Mouse (Mus musculus): ENCODE results near the gene Klhl36.

The Klhl36 gene

GRCm38 (mm10) chr8:119885612-119886011, 23.5 kb downstream of the Klhl36 start:
- DNase-seq (ENCODE audit: low spot score): no peak

GRCm38 (mm10) chr8:119887130-119887529, 25.1 kb downstream of the Klhl36 start:
- peak; percentile 53 for DNase-seq (ENCODE audit: low spot score)

DNA sequence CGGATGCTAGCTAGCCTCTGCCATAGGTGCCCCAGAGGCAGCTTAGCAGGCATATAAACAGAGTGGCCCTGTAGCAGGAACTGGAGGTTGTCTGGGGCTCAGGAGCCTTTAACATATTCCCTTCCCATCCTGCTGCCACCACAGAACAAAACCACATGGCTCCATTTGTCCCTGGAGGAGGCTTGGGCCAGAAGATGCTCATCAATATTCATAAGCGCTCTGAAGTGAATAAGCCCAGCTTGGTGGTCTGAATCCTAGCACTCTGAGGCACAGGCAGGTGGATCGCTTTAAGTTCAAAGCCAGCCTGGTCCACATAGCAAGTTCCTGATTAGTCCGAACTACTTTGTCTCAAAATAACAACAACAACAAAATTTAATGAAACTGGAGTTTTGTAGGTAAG, 25.9 kb downstream of the Klhl36 start:
- no peak for DNase-seq (ENCODE audit: low spot score)

- DNase-seq (ENCODE audit: low spot score): no peak
Measured at GRCm38 (mm10) chr8:119897069-119897468, 35.0 kb downstream of the Klhl36 start.

DNA sequence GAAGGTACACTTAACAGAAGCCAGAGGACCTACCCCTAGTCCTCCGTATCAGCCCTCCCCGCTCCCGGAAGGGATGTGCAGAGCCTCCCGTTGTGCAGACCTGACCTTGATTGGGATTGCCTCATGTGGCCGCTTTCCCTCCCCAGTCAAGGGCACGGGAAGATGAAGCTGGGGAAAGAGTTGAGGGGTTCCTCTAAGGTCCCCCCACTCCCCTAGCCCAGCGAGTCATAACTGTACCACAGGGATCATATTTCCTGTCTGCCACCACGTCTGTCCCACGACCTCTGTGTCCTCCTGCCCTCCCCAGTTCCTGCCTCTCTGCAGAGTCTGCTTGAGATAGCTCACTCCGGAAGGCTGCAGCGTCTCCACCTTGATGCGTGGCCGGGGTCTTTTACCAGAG, 35.9 kb downstream of the Klhl36 start:
- DNase-seq (ENCODE audit: low spot score): no peak

- DNase-seq (ENCODE audit: low spot score): no peak
Measured at GRCm38 (mm10) chr8:119901349-119901748, 39.3 kb downstream of the Klhl36 start.

GRCm38 (mm10) chr8:119901952-119902351, 39.9 kb downstream of the Klhl36 start:
- DNase-seq (ENCODE audit: low spot score): no peak

- DNase-seq (ENCODE audit: low spot score): no peak
Measured at GRCm38 (mm10) chr8:119904323-119904911, 42.4 kb downstream of the Klhl36 start.

DNA sequence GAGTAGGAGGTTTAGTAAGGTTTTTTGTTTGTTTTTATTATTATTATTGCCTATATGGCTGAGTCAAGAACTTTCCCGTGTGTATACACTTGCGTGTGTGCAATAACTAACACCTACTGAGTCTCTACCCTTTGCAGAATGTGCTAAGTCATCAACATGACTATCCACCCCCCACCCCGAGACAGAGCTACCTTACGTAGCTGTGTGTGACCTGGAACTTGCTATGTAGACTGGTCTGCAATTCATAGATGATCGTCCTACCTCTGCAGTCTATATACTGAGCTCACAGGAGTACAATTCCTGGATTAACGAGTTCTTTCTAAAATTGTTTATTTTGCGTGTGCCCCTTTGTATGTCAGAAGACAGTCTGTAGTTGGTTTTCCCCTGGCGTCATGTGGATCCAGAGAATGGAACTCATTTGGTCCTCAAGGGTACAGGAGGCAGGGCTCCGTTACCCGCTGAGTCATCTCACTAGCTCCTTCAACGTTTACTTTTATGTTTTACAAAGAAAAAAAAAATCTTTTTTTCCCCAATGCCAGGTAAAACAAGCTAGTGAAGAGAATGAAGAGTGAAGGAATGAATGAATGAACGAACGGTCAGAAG, 48.0 kb downstream of the Klhl36 start, which contains the start of gene Usp10:
Gene Usp10 (plus strand): TSS at position 417 of the 603 bp plus-strand sequence.
- DNase-seq (ENCODE audit: low spot score): no peak

DNA sequence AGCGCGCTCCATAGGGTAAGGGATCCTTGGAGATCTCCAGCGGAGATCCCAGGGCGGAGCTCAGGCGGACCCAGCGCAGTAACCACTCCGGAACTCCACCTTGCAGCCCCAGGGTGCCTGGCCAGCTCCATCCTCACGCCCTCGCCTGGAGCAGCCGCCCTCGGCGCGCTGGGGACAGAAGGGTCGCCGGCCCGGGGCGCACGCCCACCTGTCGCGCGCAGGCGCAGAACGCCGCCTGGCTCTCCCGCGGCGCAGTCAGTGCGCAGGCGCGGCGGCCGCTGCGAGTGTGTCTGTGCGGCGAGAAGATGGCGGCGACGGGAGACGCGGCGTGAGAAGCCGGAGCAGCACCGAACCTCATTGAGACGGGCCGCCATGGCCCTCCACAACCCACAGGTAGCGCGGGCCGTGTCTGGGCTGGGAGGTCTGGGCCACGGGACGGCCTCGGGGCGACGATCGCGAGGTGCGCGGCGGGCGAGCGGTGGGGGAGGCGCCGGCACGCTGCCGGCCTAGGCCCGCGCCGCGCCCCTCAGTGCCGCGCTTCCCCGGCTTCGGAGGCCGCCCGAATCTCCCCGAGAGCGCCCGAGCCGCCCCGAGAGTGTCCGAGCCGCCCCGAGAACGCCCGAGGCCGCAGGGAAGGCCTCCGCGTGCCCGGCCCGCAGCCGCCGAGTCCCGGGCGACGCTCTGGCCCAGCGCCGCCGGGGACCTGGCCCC, 48.6 kb downstream of the Klhl36 start, which contains the start of gene Gm20388:
Gene Gm20388 (plus strand): TSS at position 295 of the 711 bp plus-strand sequence.
- DNase-seq (ENCODE audit: low spot score): peak; percentile 95

DNA sequence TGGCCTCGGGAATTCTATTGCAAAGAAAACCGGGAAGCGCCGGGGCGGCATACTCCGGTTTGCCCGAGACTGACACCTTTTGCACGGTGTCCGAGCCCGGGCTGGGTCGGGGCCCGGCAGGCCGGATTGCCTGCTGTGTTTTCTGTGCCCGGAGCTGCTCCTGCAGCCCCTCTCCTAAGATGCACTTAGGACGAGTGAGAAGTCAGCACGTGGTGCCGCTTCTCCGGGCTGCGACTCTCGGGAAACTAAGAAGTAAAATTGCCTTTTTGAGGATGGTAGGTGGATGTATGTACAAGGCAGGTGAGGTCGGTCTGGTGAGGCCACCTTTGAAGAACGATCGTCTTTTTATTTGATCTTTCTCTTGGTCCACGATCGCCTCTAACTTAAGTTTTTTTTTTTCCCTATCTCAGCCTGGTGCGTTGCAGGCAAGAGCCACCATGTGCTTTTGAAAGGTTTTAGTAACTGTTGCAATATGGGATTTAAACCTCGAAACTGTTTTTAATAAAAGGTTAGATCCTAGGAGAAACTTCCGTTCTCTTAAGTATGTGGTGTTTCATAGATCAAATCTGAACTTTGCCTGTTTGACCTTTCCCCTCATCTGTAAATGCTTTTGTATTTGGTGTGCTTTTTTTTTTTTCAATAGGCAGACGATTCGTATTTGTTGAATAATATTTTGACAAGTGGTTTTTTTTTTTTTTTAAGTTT, 49.3 kb downstream of the Klhl36 start:
- DNase-seq (ENCODE audit: low spot score): no peak

DNA sequence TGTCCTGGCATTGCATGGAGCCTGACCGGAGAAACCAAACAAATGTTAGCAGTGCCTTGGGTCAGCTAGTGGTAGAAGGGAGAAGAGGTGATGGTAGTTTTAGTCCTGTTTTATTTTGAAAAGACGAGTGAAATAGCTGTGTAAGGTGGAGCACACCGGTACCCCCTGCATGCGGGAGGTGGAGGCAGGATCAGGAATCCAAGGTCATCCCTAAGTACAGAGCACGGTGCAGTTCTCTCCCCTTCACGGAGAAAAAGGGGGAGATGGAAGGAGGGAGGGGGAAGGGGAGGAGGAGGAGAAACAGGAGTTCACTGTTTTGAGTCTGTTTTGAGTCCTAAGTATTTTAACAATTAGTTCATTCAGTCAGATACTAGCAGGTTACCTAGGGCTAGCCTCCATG, 50.6 kb downstream of the Klhl36 start:
- no peak for DNase-seq (ENCODE audit: low spot score)

- no peak for DNase-seq (ENCODE audit: low spot score)
Measured at GRCm38 (mm10) chr8:119913181-119913580, 51.1 kb downstream of the Klhl36 start.

- DNase-seq (ENCODE audit: low spot score): no peak
Measured at GRCm38 (mm10) chr8:119914161-119914560, 52.1 kb downstream of the Klhl36 start.

DNA sequence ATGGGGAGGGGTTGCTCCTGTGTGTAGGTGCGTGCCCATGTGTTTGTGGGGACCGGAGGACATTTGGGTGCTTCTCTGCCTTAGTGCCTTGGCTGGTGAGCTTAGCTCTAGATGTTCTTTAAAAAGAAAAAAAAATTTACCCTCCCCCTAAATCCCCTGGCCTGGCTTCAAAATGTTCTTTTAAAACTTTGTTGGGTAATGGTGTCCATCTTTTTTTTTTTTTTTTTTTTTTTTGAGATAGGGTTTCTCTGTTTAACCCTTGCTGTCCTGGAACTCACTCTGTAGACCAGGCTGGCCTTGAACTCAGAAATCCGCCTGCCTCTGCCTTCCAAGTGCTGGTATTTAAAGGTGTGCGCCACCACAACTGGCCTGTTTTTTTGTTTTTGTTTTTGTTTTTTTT, 53.2 kb downstream of the Klhl36 start:
- no peak for DNase-seq (ENCODE audit: low spot score)

- DNase-seq (ENCODE audit: low spot score): no peak
Measured at GRCm38 (mm10) chr8:119916237-119916892, 54.3 kb downstream of the Klhl36 start.

GRCm38 (mm10) chr8:119917415-119917814, 55.3 kb downstream of the Klhl36 start:
- no peak for DNase-seq (ENCODE audit: low spot score)

GRCm38 (mm10) chr8:119918155-119918567, 56.1 kb downstream of the Klhl36 start:
- DNase-seq (ENCODE audit: low spot score): no peak

DNA sequence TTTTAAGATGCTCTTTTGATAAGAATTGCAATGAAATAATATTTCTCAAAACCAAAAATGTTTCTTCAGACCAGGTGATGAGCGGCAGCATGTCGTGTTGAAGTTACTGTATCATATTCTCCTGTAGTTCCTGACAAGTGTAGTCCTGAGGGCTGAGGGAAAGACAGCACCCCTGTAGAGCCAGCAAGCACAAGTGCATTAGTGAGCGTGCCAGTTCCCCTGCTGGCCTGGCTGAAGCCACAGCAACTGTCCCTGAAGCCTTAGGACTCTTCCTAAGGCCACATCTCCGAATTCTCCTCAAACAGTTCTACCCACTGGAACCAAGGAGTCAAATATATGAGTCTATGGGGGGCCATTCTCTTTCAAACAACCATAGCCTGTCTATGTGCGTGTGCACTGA, 61.2 kb downstream of the Klhl36 start:
- no peak for DNase-seq (ENCODE audit: low spot score)

- no peak for DNase-seq (ENCODE audit: low spot score)
Measured at GRCm38 (mm10) chr8:119925428-119925827, 63.4 kb downstream of the Klhl36 start.

- DNase-seq (ENCODE audit: low spot score): no peak
Measured at GRCm38 (mm10) chr8:119926474-119926873, 64.4 kb downstream of the Klhl36 start.

Measured in retina, embryonic 14.5 days (tissue).